Mouse (Mus musculus): ENCODE measurements at regions not wholly inside any gene's neighbourhood (a gene's known extent, or its start where the extent isn't known, plus 50 kb on each side); places are given as distances from the start of the nearest gene placed in this dataset.

GRCm38 (mm10) chr4:31297848-31298247 is 666.0 kb upstream of the Map3k7 start:
- WGBS = 79% methylated on average over 3 of the region's 3 CpGs
- ATAC-seq (ENCODE audit: low FRiP score, low read depth) (no peak), DNase-seq (ENCODE audit: low spot score) (no peak)
- Histone ChIP-seq H3K9ac (ENCODE audit: low read depth, low read length, severe bottlenecking) (no peak overlapping the region), H3K27me3 (ENCODE audit: control insufficient read depth, insufficient read depth, low read length) (no peaks in the 10 kb centered on the region), H3K4me3 (replicated peaks; ENCODE audit: low read length) (no peak overlapping the region), H3K9me3 (ENCODE audit: control insufficient read depth, low read length) (no peaks in the 10 kb centered on the region), H3K36me3 (ENCODE audit: control insufficient read depth, insufficient read depth, low read length) (no peaks in the 10 kb centered on the region), H3K27ac (replicated peaks; ENCODE audit: low read depth, low read length) (no peak overlapping the region), H3K4me2 (replicated peaks; ENCODE audit: low read depth, low read length, severe bottlenecking) (no peak overlapping the region), H3K4me1 (ENCODE audit: control insufficient read depth, insufficient read depth, low read length) (no peaks in the 10 kb centered on the region)
- no peak for TF ChIP-seq POLR2A (IDR thresholded peaks at IDR 0.05; ENCODE audit: borderline replicate concordance, extremely low read depth, insufficient read depth, insufficient read length)

GRCm38 (mm10) chr4:31319269-31319668 is 644.6 kb upstream of the Map3k7 start:
- Histone ChIP-seq H3K36me3 (ENCODE audit: control insufficient read depth, insufficient read depth, low read length) (no peaks in the 10 kb centered on the region), H3K9ac (ENCODE audit: low read depth, low read length, severe bottlenecking) (no peak overlapping the region), H3K27me3 (ENCODE audit: control insufficient read depth, insufficient read depth, low read length) (no peaks in the 10 kb centered on the region), H3K4me1 (ENCODE audit: control insufficient read depth, insufficient read depth, low read length) (0 out of 2 replicates have a peak, but pooled peaks cover 8% of the 10 kb centered on the region), H3K4me3 (replicated peaks; ENCODE audit: low read length) (no peak overlapping the region), H3K27ac (replicated peaks; ENCODE audit: low read depth, low read length) (no peak overlapping the region), H3K4me2 (replicated peaks; ENCODE audit: low read depth, low read length, severe bottlenecking) (no peak overlapping the region), H3K9me3 (ENCODE audit: control insufficient read depth, low read length) (no peaks in the 10 kb centered on the region)
- ATAC-seq (ENCODE audit: low FRiP score, low read depth) = peak; percentile 63; the same call in 1 of the 2 replicates
- WGBS = 26% methylated on average over 6 of the region's 6 CpGs
- TF ChIP-seq POLR2A (IDR thresholded peaks at IDR 0.05; ENCODE audit: borderline replicate concordance, extremely low read depth, insufficient read depth, insufficient read length) = no peak
- peak; percentile 10 for DNase-seq (ENCODE audit: low spot score)

GRCm38 (mm10) chr4:31320734-31321507 is 643.0 kb upstream of the Map3k7 start:
- H3K4me2 ChIP-seq (replicated peaks; ENCODE audit: low read depth, low read length, severe bottlenecking) = no peak overlapping the region
- DNase-seq (ENCODE audit: low spot score) (no peak), ATAC-seq (ENCODE audit: low FRiP score, low read depth) (no peak)
- TF ChIP-seq POLR2A (IDR thresholded peaks at IDR 0.05; ENCODE audit: borderline replicate concordance, extremely low read depth, insufficient read depth, insufficient read length) = no peak
- H3K9me3 ChIP-seq (ENCODE audit: control insufficient read depth, low read length) = no peaks in the 10 kb centered on the region
- 0 out of 2 replicates have a peak, but pooled peaks cover 8% of the 10 kb centered on the region for H3K4me1 ChIP-seq (ENCODE audit: control insufficient read depth, insufficient read depth, low read length)
- H3K36me3 ChIP-seq (ENCODE audit: control insufficient read depth, insufficient read depth, low read length) = no peaks in the 10 kb centered on the region
- H3K4me3 ChIP-seq (replicated peaks; ENCODE audit: low read length) = no peak overlapping the region
- H3K9ac ChIP-seq (ENCODE audit: low read depth, low read length, severe bottlenecking) = no peak overlapping the region
- H3K27ac ChIP-seq (replicated peaks; ENCODE audit: low read depth, low read length) = no peak overlapping the region
- H3K27me3 ChIP-seq (ENCODE audit: control insufficient read depth, insufficient read depth, low read length) = no peaks in the 10 kb centered on the region
- 74% methylated on average over 8 of the region's 8 CpGs for WGBS

GRCm38 (mm10) chr4:31323816-31324215 is 640.1 kb upstream of the Map3k7 start:
- H3K9me3 ChIP-seq (ENCODE audit: control insufficient read depth, low read length) = no peaks in the 10 kb centered on the region
- ATAC-seq (ENCODE audit: low FRiP score, low read depth) (no peak), DNase-seq (ENCODE audit: low spot score) (no peak)
- no peaks in the 10 kb centered on the region for H3K36me3 ChIP-seq (ENCODE audit: control insufficient read depth, insufficient read depth, low read length)
- no peaks in the 10 kb centered on the region for H3K27me3 ChIP-seq (ENCODE audit: control insufficient read depth, insufficient read depth, low read length)
- no peak overlapping the region for H3K9ac ChIP-seq (ENCODE audit: low read depth, low read length, severe bottlenecking)
- WGBS = 93% methylated on average over 3 of the region's 3 CpGs
- no peak overlapping the region for H3K4me3 ChIP-seq (replicated peaks; ENCODE audit: low read length)
- no peak overlapping the region for H3K4me2 ChIP-seq (replicated peaks; ENCODE audit: low read depth, low read length, severe bottlenecking)
- H3K4me1 ChIP-seq (ENCODE audit: control insufficient read depth, insufficient read depth, low read length) = 0 out of 2 replicates have a peak, but pooled peaks cover 8% of the 10 kb centered on the region
- no peak overlapping the region for H3K27ac ChIP-seq (replicated peaks; ENCODE audit: low read depth, low read length)
- TF ChIP-seq POLR2A (IDR thresholded peaks at IDR 0.05; ENCODE audit: borderline replicate concordance, extremely low read depth, insufficient read depth, insufficient read length) = no peak

- no peaks in the 10 kb centered on the region for H3K4me1 ChIP-seq (ENCODE audit: control insufficient read depth, insufficient read depth, low read length)
- WGBS = 73% methylated on average over 5 of the region's 5 CpGs
Observed at GRCm38 (mm10) chr4:31328798-31329197, 635.1 kb upstream of the Map3k7 start.

More at GRCm38 (mm10) chr4:31328798-31329197, 635.1 kb upstream of the Map3k7 start:
- no peak for DNase-seq (ENCODE audit: low spot score)
- Histone ChIP-seq H3K9me3 (ENCODE audit: control insufficient read depth, low read length) (no peaks in the 10 kb centered on the region), H3K9ac (ENCODE audit: low read depth, low read length, severe bottlenecking) (no peak overlapping the region), H3K4me2 (replicated peaks; ENCODE audit: low read depth, low read length, severe bottlenecking) (no peak overlapping the region), H3K27me3 (ENCODE audit: control insufficient read depth, insufficient read depth, low read length) (no peaks in the 10 kb centered on the region), H3K4me3 (replicated peaks; ENCODE audit: low read length) (no peak overlapping the region), H3K36me3 (ENCODE audit: control insufficient read depth, insufficient read depth, low read length) (no peaks in the 10 kb centered on the region), H3K27ac (replicated peaks; ENCODE audit: low read depth, low read length) (no peak overlapping the region)
- no peak for TF ChIP-seq POLR2A (IDR thresholded peaks at IDR 0.05; ENCODE audit: borderline replicate concordance, extremely low read depth, insufficient read depth, insufficient read length)
- ATAC-seq (ENCODE audit: low FRiP score, low read depth) = no peak
